Mouse (Mus musculus): Measurements from ENCODE around the gene Erg28.

DNA sequence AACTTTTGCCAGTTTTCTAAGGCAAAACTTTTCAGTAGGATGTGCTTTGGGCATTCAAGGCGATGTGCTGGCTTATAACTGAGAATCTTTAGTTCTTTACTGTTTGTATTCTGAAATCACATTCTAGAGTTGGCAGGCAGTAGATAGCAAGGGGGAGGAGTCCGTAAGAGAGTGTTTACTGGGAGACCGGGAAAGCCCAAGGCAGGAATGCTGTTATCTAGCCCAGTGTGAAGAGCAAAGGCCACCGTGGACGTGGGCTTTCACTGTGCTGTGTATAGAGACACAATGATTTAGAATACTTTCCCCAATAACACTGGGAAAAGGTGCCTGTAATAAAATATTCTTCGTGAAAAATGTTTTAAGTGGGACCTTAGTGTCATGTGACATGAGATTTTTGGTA is 14.6 kb downstream of the Erg28 start:
- TF ChIP-seq GATA1 (IDR thresholded peaks at IDR 0.05; ENCODE audit: low read depth, low read length): no peak
- TF ChIP-seq MAX (IDR thresholded peaks at IDR 0.05; ENCODE audit: low read length): no peak
- TF ChIP-seq POLR2A (IDR thresholded peaks at IDR 0.05; ENCODE audit: control insufficient read depth in 1 of 2, insufficient read depth in 1 of 2, low read depth in 1 of 2, low read length in 2 of 2, poor library complexity in 1 of 2): no peak

Data from MEL (cell line).